Mouse (Mus musculus) CD4-positive, CD25-positive, alpha-beta regulatory T cell, adult 4 months (primary cell): Measurements from ENCODE around the gene Ech1. TPM values are rescaled to one million over a fixed set of nuclear protein-coding genes. Genes with fewer than 3 reads are reported as not detected.
A peak's percentile ranks its signal among the peaks of the same experiment; 100 is the strongest.

Experiments used
- ATAC-seq: one replicate; pipeline ENCODE4 v1.8.0; 2017
- polyA plus RNA-seq, 2 experiments: library from polyadenylated mRNA; unstranded; fragments of 100-300 nt; shearing (Covaris generic); gene quantifications; one replicate each; pipeline ENCODE4 v1.2.1; 2017

Ech1 gene
- polyA plus RNA-seq = 100 to 1,000 TPM; 198 to 237 TPM

- peak; percentile 88 for ATAC-seq
These were observed at the start of gene Ech1 for GRCm38 (mm10) chr7:28824941-28825685. TSS of gene Ech1 (plus strand) at chr7:28825217.

- no peak for ATAC-seq
These were observed 46.2 kb upstream of the Ech1 start for GRCm38 (mm10) chr7:28778825-28779224.

GRCm38 (mm10) chr7:28780067-28780658, 44.9 kb upstream of the Ech1 start:
- ATAC-seq = peak; percentile 40

GRCm38 (mm10) chr7:28780857-28781256, 44.2 kb upstream of the Ech1 start:
- peak; percentile 49 for ATAC-seq

- ATAC-seq = peak; percentile 90
These were observed 43.8 kb upstream of the Ech1 start for GRCm38 (mm10) chr7:28781261-28781663.

- ATAC-seq = no peak
These were observed 39.9 kb upstream of the Ech1 start for GRCm38 (mm10) chr7:28785161-28785560.

- ATAC-seq = no peak
These were observed 37.1 kb upstream of the Ech1 start for GRCm38 (mm10) chr7:28787884-28788283.

- peak; percentile 83 for ATAC-seq
These were observed 36.5 kb upstream of the Ech1 start, which contains the start of gene Rinl for GRCm38 (mm10) chr7:28788307-28789195. TSS of gene Rinl (plus strand) at chr7:28788969.

GRCm38 (mm10) chr7:28789235-28789634, 35.8 kb upstream of the Ech1 start:
- no peak for ATAC-seq

GRCm38 (mm10) chr7:28790066-28790806, 34.8 kb upstream of the Ech1 start:
- no peak for ATAC-seq

GRCm38 (mm10) chr7:28791706-28792105, 33.3 kb upstream of the Ech1 start:
- no peak for ATAC-seq

- ATAC-seq = peak; percentile 75
These were observed 32.4 kb upstream of the Ech1 start for GRCm38 (mm10) chr7:28792391-28793185.

- ATAC-seq = no peak
These were observed 31.2 kb upstream of the Ech1 start for GRCm38 (mm10) chr7:28793834-28794233.

GRCm38 (mm10) chr7:28794496-28794895, 30.5 kb upstream of the Ech1 start:
- ATAC-seq = peak; percentile 33

GRCm38 (mm10) chr7:28795832-28796231, 29.2 kb upstream of the Ech1 start:
- peak; percentile 7 for ATAC-seq

- ATAC-seq = peak; percentile 17
These were observed 28.4 kb upstream of the Ech1 start for GRCm38 (mm10) chr7:28796562-28796975.

GRCm38 (mm10) chr7:28799994-28800393, 25.0 kb upstream of the Ech1 start:
- ATAC-seq = peak; percentile 83

- ATAC-seq = no peak
These were observed 23.6 kb upstream of the Ech1 start for GRCm38 (mm10) chr7:28801451-28801850.

GRCm38 (mm10) chr7:28801901-28802670, 22.9 kb upstream of the Ech1 start:
- ATAC-seq = no peak

GRCm38 (mm10) chr7:28802846-28803588, 22.0 kb upstream of the Ech1 start:
- ATAC-seq = no peak
